Mouse (Mus musculus) urinary bladder, postnatal 25 days (tissue): ENCODE data around the gene Myrip.
"Not testable (repeated sequence)": the region's sequence is repeated elsewhere in the genome, so short reads cannot be mapped to it uniquely, and the experiment has no call there.

Experiments
- DNase-seq: peaks from one replicate; pipeline ENCODE4 v3.0.0; 2022; ENCODE audit warnings: low spot score

The Myrip gene

GRCm38 (mm10) chr9:120301213-120301612 is at the start of gene Myrip:
Gene Myrip, plus strand, starts transcription at chr9:120301513.
- not testable (repeated sequence) for DNase-seq

DNA sequence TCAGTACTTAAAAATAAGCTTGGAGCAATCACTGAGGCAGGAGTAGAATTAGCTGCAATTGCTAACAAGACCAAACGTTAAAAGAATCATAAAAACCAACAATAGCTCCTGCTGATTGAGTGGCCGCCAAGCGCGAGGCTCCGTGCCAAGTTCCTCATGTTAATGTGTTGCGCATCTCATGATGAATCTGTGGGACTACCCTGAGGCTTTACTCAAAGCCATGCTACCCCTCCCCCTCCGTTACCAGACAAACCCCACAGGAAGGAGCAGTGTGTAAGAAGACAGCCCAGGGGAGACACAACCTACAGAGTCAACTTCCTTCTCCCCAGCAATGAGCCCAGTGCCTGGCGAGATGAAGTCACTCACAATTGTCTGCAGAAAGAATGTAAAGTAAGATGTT is 41.5 kb upstream of the Myrip start:
- no peak for DNase-seq

DNA sequence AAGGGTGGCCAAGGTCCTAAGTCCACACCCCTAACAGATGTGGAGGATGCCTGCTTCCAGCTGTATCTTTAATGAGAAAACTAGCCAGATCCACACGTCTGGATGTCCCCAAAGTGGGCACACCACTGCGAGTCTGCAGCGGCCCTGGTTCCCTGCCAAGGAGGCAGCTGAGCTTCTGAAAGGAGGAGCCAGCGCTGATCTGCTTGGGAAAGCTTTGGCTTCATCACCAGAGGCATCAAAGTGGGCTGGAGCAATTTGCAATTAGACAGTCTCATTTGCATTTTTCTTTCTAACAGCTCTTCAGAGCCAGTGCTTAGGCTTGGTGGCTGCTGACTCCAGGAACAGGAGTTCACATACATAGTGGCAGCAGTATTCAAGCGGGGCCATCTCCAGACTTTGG is 37.3 kb upstream of the Myrip start:
- no peak for DNase-seq

GRCm38 (mm10) chr9:120273083-120273482 is 28.2 kb upstream of the Myrip start:
- no peak for DNase-seq

DNA sequence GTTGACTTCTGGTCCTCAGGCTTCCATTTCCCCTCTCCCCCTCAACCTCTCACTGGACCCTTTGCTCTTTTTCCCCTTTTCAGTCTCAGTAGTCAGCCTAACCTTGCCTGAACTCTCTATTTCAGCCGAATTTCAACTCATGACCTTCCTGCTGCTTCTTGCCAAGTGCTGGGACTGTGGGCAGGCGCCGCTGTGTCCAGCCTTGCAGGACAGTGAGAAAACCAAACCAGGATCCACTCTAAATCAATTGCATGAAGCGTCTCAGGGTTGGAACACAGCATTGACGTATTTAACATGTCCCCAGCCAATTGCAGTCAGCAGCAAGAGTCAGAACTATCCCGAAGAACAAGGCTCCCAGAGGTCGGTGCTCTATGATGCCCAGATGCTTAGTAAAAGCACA is 26.1 kb upstream of the Myrip start:
- no peak for DNase-seq

DNA sequence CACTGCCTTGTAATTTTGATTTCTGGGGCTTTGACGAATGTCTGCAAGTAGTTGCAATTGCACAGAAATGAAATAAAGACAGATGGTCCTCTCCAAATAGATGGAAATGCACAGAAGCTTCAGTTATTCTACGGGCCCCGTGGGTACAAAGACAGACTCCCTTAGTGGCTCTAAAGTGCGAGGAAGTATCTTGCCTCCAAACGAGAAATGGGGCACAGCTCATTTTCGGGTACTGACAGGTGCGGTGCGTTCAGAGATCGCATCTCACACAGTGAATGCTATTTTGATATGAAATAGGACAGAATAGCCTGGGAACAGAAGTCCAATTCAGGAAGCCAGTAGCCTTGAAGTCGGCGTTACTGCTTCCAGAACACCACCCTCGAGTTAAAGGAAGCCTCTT is 20.2 kb upstream of the Myrip start:
- no peak for DNase-seq

DNA sequence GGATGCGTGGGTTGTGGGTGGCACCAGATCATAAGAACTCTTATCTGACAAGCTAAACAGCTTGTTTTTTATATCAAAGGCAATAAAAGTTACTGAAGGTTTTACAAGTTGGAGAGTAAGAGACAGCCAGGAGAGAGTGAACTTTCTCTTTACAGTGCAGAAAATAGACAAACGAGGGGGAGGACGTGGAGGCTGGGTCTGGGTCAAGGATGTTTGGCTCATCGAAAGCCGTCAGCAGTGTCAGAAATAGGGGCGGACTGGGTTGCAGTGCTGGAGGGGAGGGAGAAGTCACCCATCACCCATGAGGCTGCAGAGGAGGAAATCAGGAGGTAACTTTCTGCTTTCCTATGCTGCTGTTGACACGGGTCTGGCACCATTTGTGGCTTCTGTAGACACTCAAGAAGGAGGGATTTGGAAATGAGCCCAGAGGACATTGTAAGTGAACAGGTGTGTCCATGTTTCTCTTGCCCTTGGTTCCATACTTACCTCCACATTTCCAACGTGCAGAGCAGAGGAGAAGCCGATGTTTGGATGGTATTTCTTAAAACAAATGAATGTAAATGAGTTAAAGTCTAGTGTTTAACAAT is 18.8 kb upstream of the Myrip start:
- DNase-seq, result no peak

GRCm38 (mm10) chr9:120283556-120283955 is 17.8 kb upstream of the Myrip start:
- DNase-seq, result no peak

GRCm38 (mm10) chr9:120288011-120288410 is 13.3 kb upstream of the Myrip start:
- no peak for DNase-seq

GRCm38 (mm10) chr9:120290375-120290774 is 10.9 kb upstream of the Myrip start:
- no peak for DNase-seq

GRCm38 (mm10) chr9:120292488-120292887 is 8.8 kb upstream of the Myrip start:
- no peak for DNase-seq

GRCm38 (mm10) chr9:120295527-120295926 is 5.8 kb upstream of the Myrip start:
- no peak for DNase-seq

DNA sequence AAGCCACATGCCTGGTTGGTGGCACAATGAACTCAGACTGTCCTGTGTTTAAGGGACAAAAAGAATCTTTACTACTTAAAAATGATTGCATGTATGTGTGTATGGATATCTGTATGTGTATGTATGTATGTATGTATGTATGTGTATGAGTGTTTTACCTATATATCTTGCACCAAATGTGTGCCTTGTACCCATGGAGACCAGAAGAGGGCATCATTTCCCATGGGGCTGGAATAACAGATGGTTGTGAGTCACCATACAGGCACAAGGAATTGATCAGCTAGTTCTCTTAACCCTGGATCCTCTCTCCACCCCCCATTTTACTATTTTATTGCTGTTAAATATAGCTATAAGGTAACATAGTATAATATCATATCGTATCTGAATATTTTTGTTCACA is 4.4 kb upstream of the Myrip start:
- no peak for DNase-seq

DNA sequence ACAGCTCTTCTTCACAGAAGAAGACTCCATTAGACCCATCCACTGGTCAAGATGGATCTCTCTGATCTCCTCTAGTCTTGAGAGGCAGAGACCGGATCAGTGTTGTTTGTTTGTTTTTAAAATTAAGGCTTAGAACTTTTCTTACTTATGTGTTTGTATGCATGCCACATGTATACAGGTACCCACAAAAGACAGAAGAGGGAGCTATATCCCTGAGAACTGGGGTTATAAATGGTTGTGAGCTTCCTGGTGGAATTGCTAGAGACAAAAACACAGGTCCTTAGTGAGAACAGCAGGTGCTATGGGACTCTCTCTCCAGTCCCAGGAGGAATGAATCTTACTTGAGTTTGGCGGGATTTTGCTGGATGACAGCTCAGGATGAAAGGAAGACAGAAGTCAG is 1.9 kb upstream of the Myrip start:
- no peak for DNase-seq

DNA sequence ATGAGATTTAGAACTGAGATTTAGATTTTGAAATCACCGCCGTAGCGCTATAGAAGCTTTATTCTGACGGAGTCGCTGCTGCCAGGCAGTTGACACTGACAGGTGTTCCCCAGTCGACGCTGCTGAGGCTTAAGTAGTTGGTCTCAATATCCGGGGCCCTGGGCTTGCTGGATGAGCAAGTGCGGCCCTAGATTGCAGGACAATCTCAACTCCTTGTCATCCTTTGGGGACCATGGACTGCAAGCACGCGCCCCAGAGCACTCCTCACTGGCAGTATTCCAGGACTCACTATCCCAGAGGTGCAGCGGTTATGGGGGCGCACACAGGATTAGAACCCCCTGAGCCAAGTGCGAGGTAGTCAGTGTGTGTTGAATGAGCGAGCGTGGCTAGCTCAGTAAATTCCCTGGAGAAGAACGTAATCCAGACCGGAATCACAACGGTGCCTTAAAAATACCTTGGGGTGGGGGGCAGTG is 1.7 kb downstream of the Myrip start:
- DNase-seq, result no peak

DNA sequence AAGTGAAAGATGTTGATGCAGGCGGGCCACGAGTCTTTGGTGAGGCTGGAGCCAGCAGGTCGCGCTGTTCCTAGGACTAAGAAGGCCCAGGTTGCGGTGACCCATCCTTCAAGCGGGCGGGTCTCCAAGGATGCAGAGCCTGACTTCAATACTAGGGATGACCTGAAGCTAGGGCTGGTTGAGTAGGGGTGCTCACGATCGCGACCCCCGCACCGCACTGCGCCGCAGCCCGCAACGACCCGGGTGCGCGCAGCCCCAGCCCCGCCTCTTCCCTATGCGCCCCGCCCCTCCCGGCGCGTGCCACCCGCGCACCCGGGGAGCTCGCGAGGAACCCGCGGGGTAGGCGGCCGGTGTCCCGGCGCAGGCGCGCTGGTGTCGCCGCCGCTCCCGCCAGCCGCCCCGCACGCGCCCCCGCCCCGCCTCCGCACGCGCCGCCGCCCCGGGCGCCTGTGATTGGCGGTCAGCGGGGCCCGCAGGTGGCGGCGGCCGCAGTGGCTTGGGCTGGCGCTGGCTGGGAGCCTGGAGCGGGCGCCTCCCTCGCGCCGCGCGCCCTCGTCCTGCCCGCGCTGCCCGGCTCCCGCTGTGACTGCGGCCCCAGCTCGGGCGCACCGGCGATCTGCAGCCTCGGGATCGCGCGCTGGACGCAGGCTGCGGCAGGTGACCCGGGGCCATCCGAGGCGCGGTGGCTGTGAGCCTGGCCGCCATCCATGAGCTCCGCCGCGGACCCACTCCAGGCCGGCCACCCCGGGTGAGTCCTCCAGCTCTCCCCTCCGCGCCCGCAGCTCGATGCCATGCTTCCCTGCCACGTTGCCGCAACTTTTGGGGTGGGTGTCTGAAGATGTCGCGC is 2.4 kb downstream of the Myrip start:
- peak; percentile 19 for DNase-seq

GRCm38 (mm10) chr9:120304300-120305137 is 3.2 kb downstream of the Myrip start:
- DNase-seq, result no peak

GRCm38 (mm10) chr9:120315171-120315570 is 13.9 kb downstream of the Myrip start:
- no peak for DNase-seq

- no peak for DNase-seq
Observed at GRCm38 (mm10) chr9:120319099-120319498, 17.8 kb downstream of the Myrip start.

GRCm38 (mm10) chr9:120320573-120320972 is 19.3 kb downstream of the Myrip start:
- no peak for DNase-seq

DNA sequence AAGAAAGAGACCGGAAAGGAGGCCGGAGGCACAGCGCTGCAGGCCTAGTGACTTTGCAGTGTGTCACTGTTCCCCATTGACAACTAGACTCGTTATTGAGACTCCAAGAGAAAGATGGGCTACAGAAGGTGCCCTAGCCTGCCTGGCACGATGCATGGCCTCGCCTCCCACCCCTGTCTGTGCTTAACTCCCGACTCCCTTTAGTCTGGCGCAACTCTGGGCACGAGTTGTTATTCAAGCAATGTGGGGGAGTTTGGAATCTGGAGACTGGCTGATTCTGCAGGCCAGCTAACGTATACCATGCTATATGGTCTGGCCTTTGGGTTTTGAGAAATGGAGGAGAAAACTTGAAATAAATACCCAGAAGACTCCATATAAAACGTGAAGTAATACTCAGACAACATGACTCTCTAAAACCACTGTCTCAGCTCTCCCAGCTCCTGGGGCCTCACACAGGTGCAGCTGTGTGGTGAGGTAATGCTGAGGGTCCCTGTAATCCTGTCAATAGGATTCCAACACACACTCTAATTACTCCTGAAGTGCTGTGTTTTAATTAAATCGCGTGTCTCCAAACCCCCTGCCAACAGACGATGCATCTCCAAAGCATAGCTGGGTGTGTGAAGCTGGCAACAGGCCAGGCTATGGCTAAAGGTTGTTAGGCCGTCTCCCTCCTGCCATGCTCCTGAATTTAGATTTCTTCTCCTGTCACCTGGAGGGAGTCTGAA is 21.6 kb downstream of the Myrip start:
- no peak for DNase-seq

DNA sequence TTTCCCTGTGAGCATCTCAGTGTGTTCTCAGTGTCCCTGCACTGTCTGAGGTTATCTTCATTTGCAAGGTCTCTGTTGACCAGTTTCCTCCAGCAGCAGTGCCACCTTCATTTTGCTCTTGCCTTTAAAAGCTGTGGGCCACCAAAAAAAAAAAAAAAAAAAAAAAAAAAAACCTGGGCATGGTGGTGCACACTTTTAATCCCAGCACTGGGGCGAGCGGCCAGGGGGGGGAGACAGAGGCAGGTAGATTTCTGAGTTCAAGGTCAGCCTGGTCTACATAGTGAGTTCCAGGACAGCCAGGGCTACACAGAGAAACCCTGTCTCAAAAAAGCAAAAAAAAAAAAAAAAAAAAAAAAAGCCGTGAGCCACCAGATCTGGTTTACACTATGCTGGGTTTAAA is 29.7 kb downstream of the Myrip start:
- DNase-seq, result not testable (repeated sequence)
